Mouse (Mus musculus): ENCODE results near the gene Nmur1. TPM values are rescaled to one million over a fixed set of nuclear protein-coding genes. Genes with fewer than 3 reads are reported as not detected.
A peak's percentile ranks its signal among the peaks of the same experiment; 100 is the strongest.
"Not testable (repeated sequence)": the region's sequence is repeated elsewhere in the genome, so short reads cannot be mapped to it uniquely, and the experiment has no call there.

Nmur1 gene
- polyA plus RNA-seq, 1 experiment from 2014 or later = not detected

GRCm38 (mm10) chr1:86343087-86343645 lies 82.9 kb downstream of the Nmur1 start:
- no peak for ATAC-seq (replicated peaks; ENCODE audit: extremely low read depth, insufficient read depth, low FRiP score)
- Histone ChIP-seq H3K4me1 (ENCODE audit: control insufficient read depth, insufficient read depth, low read length) (no peaks in the 10 kb centered on the region), H3K9ac (ENCODE audit: low read length) (no peak overlapping the region), H3K4me2 (ENCODE audit: low read depth, low read length) (no peak overlapping the region), H3K27ac (ENCODE audit: low read length) (no peak overlapping the region), H3K9me3 (replicated peaks; ENCODE audit: control insufficient read depth, low read length) (no peaks in the 10 kb centered on the region), H3K27me3 (ENCODE audit: control insufficient read depth, insufficient read depth, low read length) (no peaks in the 10 kb centered on the region), H3K36me3 (ENCODE audit: control insufficient read depth, insufficient read depth) (peaks cover 7% of the 10 kb centered on the region; the same call in 1 of the 2 replicates), H3K4me3 (ENCODE audit: low read length) (no peak overlapping the region)
- WGBS = 95% methylated on average over 1 of the region's 1 CpGs

- 0 out of 2 replicates have a peak, but pooled peaks cover 5% of the 10 kb centered on the region for H3K36me3 ChIP-seq (ENCODE audit: control insufficient read depth, insufficient read depth)
- no peak overlapping the region for H3K4me2 ChIP-seq (ENCODE audit: low read depth, low read length)
- ATAC-seq (replicated peaks; ENCODE audit: extremely low read depth, insufficient read depth, low FRiP score) = no peak
- WGBS = 91% methylated on average over 2 of the region's 2 CpGs
- no peaks in the 10 kb centered on the region for H3K4me1 ChIP-seq (ENCODE audit: control insufficient read depth, insufficient read depth, low read length)
- no peak overlapping the region for H3K9ac ChIP-seq (ENCODE audit: low read length)
- H3K9me3 ChIP-seq (replicated peaks; ENCODE audit: control insufficient read depth, low read length) = no peaks in the 10 kb centered on the region
- H3K27me3 ChIP-seq (ENCODE audit: control insufficient read depth, insufficient read depth, low read length) = no peaks in the 10 kb centered on the region
- no peak overlapping the region for H3K27ac ChIP-seq (ENCODE audit: low read length)
- no peak overlapping the region for H3K4me3 ChIP-seq (ENCODE audit: low read length)
Measured at GRCm38 (mm10) chr1:86342371-86342770, 83.7 kb downstream of the Nmur1 start.

- H3K27ac ChIP-seq (ENCODE audit: low read length); H3K27me3 ChIP-seq (ENCODE audit: control insufficient read depth, insufficient read depth, low read length); H3K4me1 ChIP-seq (ENCODE audit: control insufficient read depth, insufficient read depth, low read length); H3K9me3 ChIP-seq (replicated peaks; ENCODE audit: control insufficient read depth, low read length); H3K36me3 ChIP-seq (ENCODE audit: control insufficient read depth, insufficient read depth); ATAC-seq (replicated peaks; ENCODE audit: extremely low read depth, insufficient read depth, low FRiP score); H3K4me3 ChIP-seq (ENCODE audit: low read length); H3K4me2 ChIP-seq (ENCODE audit: low read depth, low read length); H3K9ac ChIP-seq (ENCODE audit: low read length): not testable (repeated sequence)
- 93% methylated on average over 2 of the region's 2 CpGs for WGBS
Measured at GRCm38 (mm10) chr1:86341096-86341495, 84.9 kb downstream of the Nmur1 start.

- ATAC-seq (replicated peaks; ENCODE audit: extremely low read depth, insufficient read depth, low FRiP score) = peak; percentile 49; the same call in 1 of the 2 replicates
Measured at GRCm38 (mm10) chr1:86339156-86339812, 86.7 kb downstream of the Nmur1 start.

GRCm38 (mm10) chr1:86336330-86336729 lies 89.7 kb downstream of the Nmur1 start:
- Histone ChIP-seq H3K9me3 (replicated peaks; ENCODE audit: control insufficient read depth, low read length) (no peaks in the 10 kb centered on the region), H3K4me3 (ENCODE audit: low read length) (no peak overlapping the region)
- ATAC-seq (replicated peaks; ENCODE audit: extremely low read depth, insufficient read depth, low FRiP score) = no peak

More at GRCm38 (mm10) chr1:86339156-86339812, 86.7 kb downstream of the Nmur1 start:
- WGBS = 30% methylated on average over 4 of the region's 4 CpGs
- no peak overlapping the region for H3K27ac ChIP-seq (ENCODE audit: low read length)
- no peak overlapping the region for H3K4me2 ChIP-seq (ENCODE audit: low read depth, low read length)
- no peaks in the 10 kb centered on the region for H3K4me1 ChIP-seq (ENCODE audit: control insufficient read depth, insufficient read depth, low read length)
- H3K27me3 ChIP-seq (ENCODE audit: control insufficient read depth, insufficient read depth, low read length) = no peaks in the 10 kb centered on the region
- no peaks in the 10 kb centered on the region for H3K36me3 ChIP-seq (ENCODE audit: control insufficient read depth, insufficient read depth)
- H3K4me3 ChIP-seq (ENCODE audit: low read length) = no peak overlapping the region
- no peak overlapping the region for H3K9ac ChIP-seq (ENCODE audit: low read length)
- no peaks in the 10 kb centered on the region for H3K9me3 ChIP-seq (replicated peaks; ENCODE audit: control insufficient read depth, low read length)

More at GRCm38 (mm10) chr1:86336330-86336729, 89.7 kb downstream of the Nmur1 start:
- no peak overlapping the region for H3K9ac ChIP-seq (ENCODE audit: low read length)
- no peak overlapping the region for H3K27ac ChIP-seq (ENCODE audit: low read length)
- 45% methylated on average over 2 of the region's 2 CpGs for WGBS
- H3K4me1 ChIP-seq (ENCODE audit: control insufficient read depth, insufficient read depth, low read length) = no peaks in the 10 kb centered on the region
- no peaks in the 10 kb centered on the region for H3K36me3 ChIP-seq (ENCODE audit: control insufficient read depth, insufficient read depth)
- H3K4me2 ChIP-seq (ENCODE audit: low read depth, low read length) = no peak overlapping the region
- H3K27me3 ChIP-seq (ENCODE audit: control insufficient read depth, insufficient read depth, low read length) = no peaks in the 10 kb centered on the region

Small RNA genes lying within 50 kb of the gene (microRNA-seq; reads per million reads assigned to microRNA genes)
- gene mmu-mir-3535 = 40.3 reads per million, percentile 41 among the genes with 10 or more reads in this experiment

Other genes starting within 250 kb of the Nmur1 start
- 1.6 and 2.1 TPM in 2 replicates for gene B3gnt7, start 123.4 kb downstream of the Nmur1 start, polyA plus RNA-seq (2015; fragmentation: Nextera tagmentation; extraction: Ambion mirVana)
- gene Ncl, start 66.8 kb downstream of the Nmur1 start, polyA plus RNA-seq (2015; fragmentation: Nextera tagmentation; extraction: Ambion mirVana) = 230 and 276 TPM in 2 replicates
- not detected in 2 replicates for gene Tex44, start 101 bp upstream of the Nmur1 start, polyA plus RNA-seq (2015; fragmentation: Nextera tagmentation; extraction: Ambion mirVana)
- 702 and 1,064 TPM in 2 replicates for gene Ptma, start 100.5 kb upstream of the Nmur1 start, polyA plus RNA-seq (2015; fragmentation: Nextera tagmentation; extraction: Ambion mirVana)
- 58.7 and 60.5 TPM in 2 replicates for gene Pde6d, start 156.4 kb upstream of the Nmur1 start, polyA plus RNA-seq (2015; fragmentation: Nextera tagmentation; extraction: Ambion mirVana)
- gene Cops7b, start 156.7 kb upstream of the Nmur1 start, polyA plus RNA-seq (2015; fragmentation: Nextera tagmentation; extraction: Ambion mirVana) = 24.1 and 26.0 TPM in 2 replicates
- 1.2 and 1.4 TPM in 2 replicates for gene Nppc, start 244.3 kb upstream of the Nmur1 start, polyA plus RNA-seq (2015; fragmentation: Nextera tagmentation; extraction: Ambion mirVana)

All from heart, embryonic 16.5 days (tissue).